Mouse (Mus musculus) stomach, postnatal 0 days (tissue): ENCODE results near the gene Cd4.

ENCODE experiments used
- CTCF ChIP-seq: IDR thresholded peaks from 2 replicates; pipeline ENCODE4 v1.5.1; 2016; ENCODE audit warnings: antibody characterized with exemption, low read depth, mild to moderate bottlenecking, moderate library complexity
- EP300 ChIP-seq: optimal IDR thresholded peaks from 2 replicates; pipeline ENCODE3; 2016; ENCODE audit warnings: antibody characterized with exemption

DNA sequence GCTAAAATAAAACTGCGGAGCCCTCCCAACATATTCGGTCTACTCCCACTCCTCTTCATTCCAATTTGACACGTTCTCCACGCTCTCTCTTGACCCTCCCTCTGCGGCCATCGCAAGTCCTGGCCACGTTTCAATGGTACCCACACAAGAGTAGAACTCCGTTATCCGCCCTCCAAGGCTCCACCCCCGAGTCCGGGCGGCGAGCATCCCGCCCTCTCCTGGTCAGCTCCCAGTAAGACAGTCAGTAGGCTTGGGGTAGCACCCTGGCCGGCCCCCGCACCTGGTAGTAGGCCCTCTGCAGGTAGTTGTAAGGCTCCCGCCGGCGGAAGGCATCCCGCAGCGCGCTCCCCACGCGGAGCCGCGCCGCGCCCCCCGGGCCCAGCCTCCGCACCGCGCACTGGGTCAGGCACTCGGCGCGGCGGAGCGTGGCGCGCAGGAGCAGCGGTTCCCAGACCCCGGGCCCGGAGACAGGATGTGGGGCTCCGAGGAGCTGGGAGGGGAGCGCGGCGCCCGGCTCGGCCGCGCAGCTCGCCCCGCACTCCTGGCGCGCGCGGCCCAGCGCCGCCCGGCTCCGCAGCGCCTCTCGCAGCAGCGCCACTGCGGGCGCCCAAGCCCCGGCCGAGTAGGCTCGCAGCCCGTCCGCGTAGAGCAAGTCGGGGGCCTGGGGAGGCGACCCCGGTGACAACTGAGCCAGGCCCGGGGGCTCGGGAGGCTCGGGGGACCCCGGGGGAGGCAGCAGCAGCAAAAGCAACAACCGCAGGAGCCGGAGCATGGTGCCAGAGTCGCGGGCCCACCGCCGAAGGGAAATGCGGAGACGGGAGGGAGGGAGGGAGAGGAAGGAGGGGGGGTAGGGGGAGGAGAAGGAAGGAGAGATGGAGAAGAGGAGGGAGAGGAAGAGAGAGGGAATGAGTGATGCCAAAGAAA, 30.8 kb downstream of the Cd4 start, which contains the start of gene P3h3:
- TF ChIP-seq CTCF (peak; percentile 83), EP300 (no peak)
